Mouse (Mus musculus) liver, postnatal 0 days (tissue): ENCODE results near the gene 4931406P16Rik.
A peak's percentile ranks its signal among the peaks of the same experiment; 100 is the strongest.

Experiments used
- CTCF ChIP-seq: sonication (generic); IDR thresholded peaks from 2 replicates; pipeline ENCODE4 v1.5.1; 2016; ENCODE audit warnings: antibody characterized with exemption, low read depth
- EP300 ChIP-seq: IDR thresholded peaks from 2 replicates; pipeline ENCODE4 v1.6.1; 2016; ENCODE audit warnings: antibody characterized with exemption, low read depth, mild to moderate bottlenecking

DNA sequence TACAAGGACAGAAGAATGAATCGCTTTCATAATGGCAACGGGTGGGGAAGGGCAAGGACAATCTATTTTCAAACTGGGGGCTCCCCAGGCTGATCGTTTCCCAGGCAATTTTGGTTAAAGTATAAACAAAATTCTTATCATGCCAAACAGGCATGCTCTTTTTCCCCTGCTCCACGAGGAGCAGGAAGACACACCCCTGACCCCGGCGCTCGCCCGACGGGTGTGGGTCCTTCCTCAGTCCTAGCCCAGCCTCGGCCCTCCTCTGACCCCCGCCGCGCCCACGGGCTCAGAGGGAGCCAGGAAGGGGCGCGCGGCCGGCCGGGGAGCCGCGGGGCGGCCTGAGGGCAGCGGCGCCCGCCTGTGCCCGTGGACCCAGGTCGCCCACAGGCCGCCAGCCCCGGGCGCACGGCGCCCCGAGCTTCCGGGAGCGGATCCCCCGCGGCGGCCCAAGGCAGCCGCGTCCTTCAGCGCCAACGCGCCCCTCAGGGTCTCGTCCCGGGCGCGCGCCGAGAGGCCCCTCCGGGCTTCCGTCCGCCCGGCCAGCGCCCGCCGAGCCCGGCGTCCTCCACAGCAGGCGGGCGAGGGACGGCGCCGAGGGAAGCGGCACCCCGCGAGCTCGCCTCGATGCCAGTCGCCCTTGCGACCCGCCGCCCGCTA, 437 bp downstream of the 4931406P16Rik start:
- TF ChIP-seq CTCF (no peak), EP300 (peak; percentile 69)
